Comparison of ENCODE assay signal across 14 mouse cellular contexts in genomic region chr10:99168404-99168803, GRCm38 (mm10). TPM values are rescaled to one million over a fixed set of nuclear protein-coding genes. Genes with fewer than 3 reads are reported as not detected.
A peak's percentile ranks its signal among the peaks of the same experiment; 100 is the strongest.
DNase-seq lines count a peak whose midpoint lies in the region; ATAC-seq and TF ChIP-seq lines count a peak whose summit lies in the region.
"Had no signal": no experiment of that assay in that cellular context is flagged by ENCODE, and none has a peak within 500 bp of the region (broad histone marks: within the 10 kb centered on the region; RNA-seq: fewer than 3 reads in every experiment).

No protein-coding gene starts in this region.

- H3K4me2 ChIP-seq in forebrain, postnatal 0 days (ENCODE audit: low read depth): no peak overlapping the region
- no peak overlapping the region for H3K4me2 ChIP-seq in forebrain, embryonic 11.5 days (ENCODE audit: low read depth, low read length, severe bottlenecking)
- H3K4me2 ChIP-seq in kidney, embryonic 15.5 days: 0 out of 2 replicates have a peak overlapping the region, but pooled peaks have one; percentile 14
- H3K4me2 ChIP-seq: embryonic facial prominence, embryonic 15.5 days; lung, embryonic 15.5 days had no signal

- no peak for TF ChIP-seq POLR2A in thymus, adult 2 months (IDR thresholded peaks at IDR 0.05; ENCODE audit: control insufficient read depth, extremely low read depth, insufficient read depth, low read length, poor library complexity)

- ATAC-seq in forebrain, postnatal 0 days: no peak
- ATAC-seq in forebrain, embryonic 11.5 days (replicated peaks; ENCODE audit: low FRiP score): no peak
- no peak for ATAC-seq in kidney, embryonic 15.5 days (replicated peaks; ENCODE audit: low FRiP score)
- peak; percentile 27; the same call in 1 of the 2 replicates for ATAC-seq in megakaryocyte progenitor cell, adult 5-6 weeks (replicated peaks; ENCODE audit: poor library complexity)

- no peaks in the 10 kb centered on the region for H3K36me3 ChIP-seq in forebrain, postnatal 0 days (ENCODE audit: insufficient read depth)
- H3K36me3 ChIP-seq in forebrain, embryonic 11.5 days (ENCODE audit: control insufficient read depth, insufficient read depth, low read length): no peaks in the 10 kb centered on the region
- no peaks in the 10 kb centered on the region for H3K36me3 ChIP-seq in kidney, embryonic 15.5 days
- no peaks in the 10 kb centered on the region for H3K36me3 ChIP-seq in thymus, adult 2 months (ENCODE audit: control insufficient read depth, insufficient read depth, low read length)
- H3K36me3 ChIP-seq: embryonic facial prominence, embryonic 15.5 days; lung, embryonic 15.5 days had no signal

- WGBS in forebrain, postnatal 0 days: 67% methylated on average over 6 of the region's 6 CpGs
- WGBS in forebrain, embryonic 11.5 days: 76% methylated on average over 6 of the region's 6 CpGs
- 65% methylated on average over 6 of the region's 6 CpGs for WGBS in kidney, embryonic 15.5 days
- 82% methylated on average over 6 of the region's 6 CpGs for WGBS in thymus, adult 2 months

- H3K27ac ChIP-seq in forebrain, postnatal 0 days (ENCODE audit: low read depth, low read length): no peak overlapping the region
- H3K27ac ChIP-seq in forebrain, embryonic 11.5 days (ENCODE audit: low read depth, low read length): no peak overlapping the region
- H3K27ac ChIP-seq in kidney, embryonic 15.5 days: peak overlapping the region; percentile 73
- H3K27ac ChIP-seq in thymus, adult 2 months (ENCODE audit: control insufficient read depth, insufficient read depth, low read length): no peak overlapping the region

- no peaks in the 10 kb centered on the region for H3K4me1 ChIP-seq in forebrain, postnatal 0 days (ENCODE audit: insufficient read depth)
- peaks cover 4% of the 10 kb centered on the region; the same call in 1 of the 2 replicates for H3K4me1 ChIP-seq in forebrain, embryonic 11.5 days (replicated peaks; ENCODE audit: control insufficient read depth, insufficient read depth, low read length)
- H3K4me1 ChIP-seq in kidney, embryonic 15.5 days: peaks cover 60% of the 10 kb centered on the region
- peaks cover 24% of the 10 kb centered on the region for H3K4me1 ChIP-seq in thymus, adult 2 months (replicated peaks; ENCODE audit: control insufficient read depth, insufficient read depth, low read length)

- H3K9me3 ChIP-seq in forebrain, postnatal 0 days (ENCODE audit: low read length): no peaks in the 10 kb centered on the region
- H3K9me3 ChIP-seq in forebrain, embryonic 11.5 days (ENCODE audit: control insufficient read depth, low read length): no peaks in the 10 kb centered on the region
- no peaks in the 10 kb centered on the region for H3K9me3 ChIP-seq in kidney, embryonic 15.5 days (replicated peaks)
- H3K9me3 ChIP-seq: embryonic facial prominence, embryonic 15.5 days; lung, embryonic 15.5 days had no signal

- no peak overlapping the region for H3K9ac ChIP-seq in forebrain, postnatal 0 days
- no peak overlapping the region for H3K9ac ChIP-seq in forebrain, embryonic 11.5 days (ENCODE audit: low read length)
- H3K9ac ChIP-seq in kidney, embryonic 15.5 days: no peak overlapping the region
- H3K9ac ChIP-seq: embryonic facial prominence, embryonic 15.5 days; lung, embryonic 15.5 days had no signal

- H3K4me3 ChIP-seq in forebrain, postnatal 0 days (ENCODE audit: low read depth, low read length): no peak overlapping the region
- H3K4me3 ChIP-seq in forebrain, embryonic 11.5 days (ENCODE audit: low read depth, low read length): no peak overlapping the region
- H3K4me3 ChIP-seq in kidney, embryonic 15.5 days (replicated peaks): no peak overlapping the region
- no peak overlapping the region for H3K4me3 ChIP-seq in thymus, adult 2 months (ENCODE audit: control insufficient read depth, insufficient read depth, low read length)
- H3K4me3 ChIP-seq: embryonic facial prominence, embryonic 15.5 days; lung, embryonic 15.5 days had no signal

- TF ChIP-seq CTCF in forebrain, postnatal 0 days (IDR thresholded peaks at IDR 0.05; ENCODE audit: low read depth): peak; percentile 25; the same call in 1 of the 2 replicates
- TF ChIP-seq CTCF in thymus, adult 2 months (IDR thresholded peaks at IDR 0.05; ENCODE audit: borderline replicate concordance, control insufficient read depth, extremely low read depth, insufficient read depth, low read length, poor library complexity): no peak

- no peaks in the 10 kb centered on the region for H3K27me3 ChIP-seq in forebrain, postnatal 0 days (ENCODE audit: insufficient read depth, low read length)
- no peaks in the 10 kb centered on the region for H3K27me3 ChIP-seq in forebrain, embryonic 11.5 days (ENCODE audit: control insufficient read depth, insufficient read depth, low read length)
- no peaks in the 10 kb centered on the region for H3K27me3 ChIP-seq in kidney, embryonic 15.5 days
- no peaks in the 10 kb centered on the region for H3K27me3 ChIP-seq in thymus, adult 2 months (ENCODE audit: control insufficient read depth, insufficient read depth, low read length)
- H3K27me3 ChIP-seq: embryonic facial prominence, embryonic 15.5 days; lung, embryonic 15.5 days had no signal

- no peak for DNase-seq in forebrain, postnatal 0 days
- DNase-seq in forebrain, embryonic 11.5 days (ENCODE audit: low spot score): no peak
- DNase-seq in kidney, adult 9 months: no peak
- peak; percentile 27 for DNase-seq in thymus, adult 2 months
- no peak for DNase-seq in thymus, postnatal 0 days (ENCODE audit: low spot score)
- no peak for DNase-seq in left cerebral cortex, adult 8-10 months (ENCODE audit: low spot score in 2 of 2)
- DNase-seq: cerebellum, adult 9-10 months had no signal

RNA-seq across cellular contexts. Expression of gene Phxr2, which starts 42.3 kb away (rescaled TPM):
- not detected in 2 replicates for total RNA-seq in forebrain, postnatal 0 days (2014; rRNA removed)
- not detected in 2 replicates for polyA plus RNA-seq in forebrain, postnatal 0 days (2015; fragmentation: Nextera tagmentation; extraction: Ambion mirVana)
- polyA plus RNA-seq in forebrain, embryonic 11.5 days (2014; fragmentation: Nextera tagmentation; extraction: Ambion mirVana): not detected in 2 replicates
- not detected in 2 replicates for polyA plus RNA-seq in kidney, embryonic 15.5 days (2015; fragmentation: Nextera tagmentation; extraction: Ambion mirVana)
- polyA plus RNA-seq in thymus, adult 2 months (2012; rRNA removed): 0.57 and 0.74 TPM in 2 replicates
- 0.43 and 0.50 TPM in 2 replicates for polyA plus RNA-seq in thymus, postnatal 0 days (2015; fragmentation: Nextera tagmentation; extraction: Ambion mirVana)
- not detected in 2 replicates for total RNA-seq in megakaryocyte progenitor cell, adult 5-6 weeks (2015)
- not detected in 2 replicates for total RNA-seq in megakaryocyte progenitor cell, adult 5-6 weeks (2017)
- total RNA-seq in left cerebral cortex, adult 8-10 months (2022): not detected
- total RNA-seq: adrenal gland, postnatal 4 days; heart, postnatal 14 days had no signal
- polyA plus RNA-seq: embryonic facial prominence, embryonic 15.5 days; lung, embryonic 15.5 days; stomach, embryonic 16.5 days had no signal
